Mouse (Mus musculus): Measurements from ENCODE around the gene Tmod1.

The Tmod1 gene

DNA sequence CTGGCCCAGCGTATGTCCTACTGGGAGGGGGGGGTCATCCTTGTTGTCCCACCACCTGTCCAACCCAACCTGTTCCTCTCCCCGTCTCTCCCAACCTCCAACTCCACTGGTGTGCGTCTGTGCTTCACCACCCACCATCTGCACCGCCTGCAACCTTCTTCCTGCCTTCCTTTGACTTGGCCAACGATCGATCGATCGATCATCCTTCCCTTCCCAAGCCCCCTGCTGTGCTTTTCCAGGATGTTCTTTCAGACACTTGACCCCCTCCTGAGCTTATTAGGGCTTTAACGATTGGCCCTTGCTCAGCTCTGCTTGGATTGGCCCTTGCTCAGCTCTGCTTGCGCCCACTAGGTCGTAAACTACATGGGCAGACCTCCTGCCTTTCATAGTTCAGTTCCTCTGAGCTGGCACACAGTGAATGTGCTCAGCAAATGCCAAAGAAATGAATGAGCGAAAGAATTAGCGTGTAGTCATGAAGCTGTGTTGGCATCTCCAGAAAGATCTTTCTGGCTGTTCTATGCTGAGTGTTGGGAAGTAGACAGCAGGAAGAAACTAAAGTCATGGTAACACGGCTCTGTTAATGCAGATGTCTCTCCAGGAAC lies 50.9 kb downstream of the Tmod1 start:
- DNase-seq (ENCODE audit: low read depth, low spot score) = no peak

DNA sequence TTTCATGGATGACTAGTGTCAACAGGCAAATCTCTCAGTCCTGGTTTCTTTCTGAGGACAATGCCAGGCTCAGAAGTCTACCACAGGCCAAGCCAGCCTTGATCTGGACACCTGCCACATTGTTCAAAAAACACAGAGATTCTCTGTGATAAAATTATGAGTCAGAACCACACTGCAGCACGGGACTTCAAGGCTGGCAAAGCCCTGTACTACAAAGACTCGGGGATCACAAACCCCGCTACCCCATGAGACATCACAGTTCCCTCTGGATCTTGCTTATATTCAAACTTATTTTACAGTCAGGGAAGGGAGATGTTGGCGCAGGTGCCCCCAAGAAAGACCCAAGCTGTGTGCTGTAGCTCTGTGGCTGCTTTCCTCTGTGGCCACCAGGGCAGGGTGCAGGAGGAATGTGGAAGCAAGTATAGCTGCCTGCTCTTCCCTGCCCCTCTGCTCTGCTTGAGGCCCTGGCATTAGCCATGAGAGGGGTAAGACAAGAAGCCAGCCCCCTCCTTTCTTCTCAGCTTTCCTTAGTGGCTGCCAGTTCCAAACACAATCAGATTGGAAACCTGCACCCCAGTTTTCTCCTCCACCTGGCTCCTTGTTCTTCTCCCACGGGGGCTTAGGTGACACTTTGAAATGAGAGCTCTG lies 53.8 kb downstream of the Tmod1 start:
- no peak for DNase-seq (ENCODE audit: low read depth, low spot score)

DNA sequence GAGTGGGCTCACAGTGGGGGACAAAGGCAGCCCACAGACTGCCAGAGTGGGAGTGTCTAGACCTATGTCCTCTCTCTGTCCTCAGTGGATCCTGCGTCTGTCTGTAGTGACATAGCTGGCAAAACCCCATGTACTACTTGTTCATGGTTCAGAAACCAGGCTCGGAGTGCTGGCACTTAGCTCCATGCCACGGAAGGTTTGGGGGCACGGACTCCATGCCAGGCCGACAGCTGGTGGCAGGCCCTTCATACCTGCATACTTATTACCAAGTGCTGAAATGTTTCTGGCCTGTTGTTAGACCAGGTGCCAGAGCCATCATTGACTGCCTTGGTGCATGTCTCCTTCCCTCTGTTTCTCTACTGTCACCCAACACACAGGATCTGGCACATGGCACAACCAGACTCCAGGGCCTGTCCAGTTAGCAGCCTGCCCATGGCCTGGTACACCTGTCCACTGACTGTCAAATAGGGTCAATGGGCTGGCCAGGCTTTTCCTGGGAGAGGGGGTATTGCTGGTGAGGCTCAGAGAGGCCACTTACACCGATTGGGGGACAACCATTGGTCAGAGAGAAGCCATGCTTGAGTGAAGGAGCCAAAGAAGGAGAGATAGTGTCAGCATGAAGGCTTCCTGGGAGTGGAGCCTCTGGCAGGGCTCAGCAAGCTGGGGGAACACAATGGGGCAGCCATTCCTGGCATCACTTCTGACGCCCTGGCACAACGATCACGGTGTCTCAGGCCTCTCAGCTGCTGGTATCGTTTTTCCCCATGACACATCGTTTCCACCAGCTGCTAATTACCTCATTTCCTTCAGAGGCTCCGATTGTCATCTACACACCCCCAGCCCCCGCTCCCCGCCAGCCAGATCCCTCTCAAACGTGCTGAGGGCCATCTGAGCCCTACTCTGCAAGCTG lies 56.4 kb downstream of the Tmod1 start:
- no peak for DNase-seq (ENCODE audit: low read depth, low spot score)

DNA sequence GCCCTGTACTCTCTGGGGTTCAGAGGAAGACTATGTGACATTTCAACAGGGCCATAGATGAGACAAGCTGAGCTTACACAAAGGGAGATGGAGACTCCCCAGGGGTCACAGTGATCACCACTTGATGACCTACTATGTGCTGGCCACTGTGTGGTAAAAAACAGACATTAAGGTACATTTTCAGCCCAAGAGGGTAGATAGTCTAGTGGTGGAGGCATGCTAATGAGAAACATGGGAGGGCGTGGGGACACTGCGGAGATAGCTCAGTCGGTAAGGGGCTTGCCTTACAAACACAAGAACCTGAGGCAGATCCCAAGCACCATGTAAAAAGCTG lies 57.1 kb downstream of the Tmod1 start:
- DNase-seq (ENCODE audit: low read depth, low spot score) = no peak

DNA sequence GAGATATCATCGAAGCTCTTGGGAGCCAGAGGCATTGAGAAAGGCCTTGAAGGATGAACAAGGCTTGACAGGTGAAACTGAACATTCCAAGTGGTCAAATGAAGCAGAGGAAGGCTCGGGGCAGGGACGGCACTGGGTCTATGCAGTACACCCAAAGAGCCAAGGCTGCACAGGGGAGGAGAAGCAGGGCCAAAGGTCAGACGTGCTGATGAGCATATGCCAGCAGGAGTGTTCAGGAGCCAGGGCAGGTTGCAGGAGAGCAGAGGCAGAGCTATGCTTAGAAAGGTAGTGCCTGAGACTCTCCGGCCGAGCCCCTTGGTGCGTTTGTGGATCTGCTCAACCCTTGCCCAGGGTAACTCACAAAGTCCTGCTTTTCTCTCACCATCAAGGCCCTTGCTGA lies 57.8 kb downstream of the Tmod1 start:
- DNase-seq (ENCODE audit: low read depth, low spot score) = no peak

DNA sequence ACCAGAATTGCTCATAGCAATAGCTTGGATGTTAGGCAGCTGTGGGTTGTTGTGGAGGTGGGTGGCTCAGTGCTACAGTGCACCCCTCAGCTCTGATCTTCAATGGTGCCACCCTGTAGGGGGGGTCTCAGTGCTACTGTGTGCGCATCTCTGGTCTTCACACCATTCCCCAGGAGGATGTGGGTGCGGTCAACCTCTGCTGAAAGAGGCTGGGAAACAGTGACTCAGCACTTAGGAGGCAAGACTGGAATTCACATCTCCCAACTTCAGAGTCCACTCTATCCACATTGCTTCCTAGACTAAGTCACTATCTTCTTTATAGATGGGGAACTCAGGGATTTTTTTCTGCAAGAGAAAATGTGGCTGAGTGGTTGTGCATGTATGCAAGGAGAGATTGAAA lies 58.9 kb downstream of the Tmod1 start:
- DNase-seq (ENCODE audit: low read depth, low spot score) = no peak

DNA sequence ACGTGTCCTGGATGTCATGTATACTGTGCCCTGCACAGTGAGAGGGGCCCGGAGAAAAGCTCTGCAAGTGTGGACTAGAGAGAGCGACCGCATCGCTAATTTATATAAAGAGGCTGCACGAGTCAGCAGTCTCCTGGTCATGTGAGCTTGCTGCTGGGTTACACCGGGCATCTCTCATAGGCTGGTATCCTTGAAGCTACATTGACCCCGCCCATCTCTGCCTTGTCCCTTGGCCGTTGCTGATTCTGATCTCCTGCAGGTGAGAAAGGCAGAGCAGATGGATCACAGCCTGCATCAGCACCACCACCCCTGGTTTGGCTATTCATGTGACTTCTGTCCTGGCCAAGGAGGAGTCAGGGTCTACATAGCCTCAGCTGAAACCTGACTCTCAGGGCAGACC lies 60.4 kb downstream of the Tmod1 start:
- no peak for DNase-seq (ENCODE audit: low read depth, low spot score)

DNA sequence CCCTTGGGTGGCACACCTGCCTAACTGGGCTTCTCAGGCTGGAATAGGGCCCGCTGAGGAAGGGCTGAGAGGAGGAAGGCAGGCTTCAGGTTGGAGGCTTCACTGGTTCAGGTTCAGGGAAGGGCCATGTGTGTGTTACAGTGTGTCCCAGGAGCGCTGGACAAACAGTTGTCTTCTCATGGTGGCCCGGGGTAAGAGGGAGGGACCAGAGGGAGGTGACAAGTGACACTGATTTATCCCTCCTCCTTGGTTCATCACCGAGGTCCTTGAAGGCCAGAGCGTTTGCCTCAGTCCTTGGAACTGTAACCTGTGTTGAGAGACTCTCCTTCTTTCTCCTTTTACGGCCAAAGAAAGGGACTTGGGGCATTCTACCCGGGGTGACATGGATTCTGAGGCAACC lies 61.8 kb downstream of the Tmod1 start:
- no peak for DNase-seq (ENCODE audit: low read depth, low spot score)

DNA sequence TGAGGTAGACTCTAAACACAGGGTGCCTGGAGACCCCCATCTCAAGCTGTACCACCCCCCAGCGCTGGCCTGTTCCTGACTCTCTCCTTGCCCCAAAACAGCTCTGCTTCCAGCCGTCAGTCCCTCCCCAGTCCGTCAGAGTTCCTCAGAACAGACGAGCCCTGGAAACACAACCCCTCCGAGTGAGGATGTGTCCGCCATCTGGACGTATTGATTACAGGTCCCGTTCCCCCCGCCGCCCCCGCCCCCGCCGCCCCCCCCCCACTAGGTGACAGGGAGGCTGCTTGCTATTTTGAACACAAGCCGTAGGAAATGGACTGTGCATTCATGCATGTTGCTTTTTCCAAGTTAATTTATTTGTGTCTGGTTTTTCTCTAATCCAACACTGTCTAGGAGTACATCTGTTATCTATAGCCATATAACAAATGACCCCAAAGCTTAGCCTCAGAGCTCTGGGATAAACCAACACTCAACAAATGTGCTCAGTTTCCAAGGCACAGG lies 62.5 kb downstream of the Tmod1 start:
- no peak for DNase-seq (ENCODE audit: low read depth, low spot score)

DNA sequence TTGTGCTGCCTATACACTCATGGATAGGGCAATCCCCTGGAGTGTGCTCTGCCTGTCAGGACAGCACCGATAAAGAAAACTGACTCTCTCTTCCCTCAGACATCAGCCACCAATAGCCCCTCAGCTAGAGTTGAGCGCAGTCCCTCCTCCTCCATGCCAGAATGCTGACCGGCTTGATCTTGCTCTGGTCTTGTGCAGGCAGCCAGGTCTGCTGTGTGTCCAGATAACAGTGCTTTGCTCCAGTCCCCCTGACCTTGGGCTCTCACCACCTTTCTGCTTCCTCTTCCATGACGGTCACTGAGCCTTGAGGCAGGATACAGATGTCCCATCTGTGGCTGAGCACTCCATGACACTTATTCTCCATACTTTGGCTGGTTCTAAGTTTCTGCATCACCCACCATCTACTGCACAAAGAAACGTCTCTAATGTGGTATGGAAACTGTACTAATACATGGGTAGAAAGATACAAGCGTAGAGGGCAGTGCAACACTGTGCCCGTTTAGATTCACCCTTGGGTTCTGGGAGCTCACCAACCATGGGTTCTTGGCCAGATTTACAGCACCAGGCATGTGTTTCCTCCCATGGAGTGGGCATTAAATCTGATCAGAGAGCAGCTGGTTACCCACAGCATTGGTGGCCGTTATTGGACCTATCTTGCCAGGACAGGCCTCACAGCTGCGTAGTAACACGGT lies 63.5 kb downstream of the Tmod1 start:
- DNase-seq (ENCODE audit: low read depth, low spot score) = no peak

DNA sequence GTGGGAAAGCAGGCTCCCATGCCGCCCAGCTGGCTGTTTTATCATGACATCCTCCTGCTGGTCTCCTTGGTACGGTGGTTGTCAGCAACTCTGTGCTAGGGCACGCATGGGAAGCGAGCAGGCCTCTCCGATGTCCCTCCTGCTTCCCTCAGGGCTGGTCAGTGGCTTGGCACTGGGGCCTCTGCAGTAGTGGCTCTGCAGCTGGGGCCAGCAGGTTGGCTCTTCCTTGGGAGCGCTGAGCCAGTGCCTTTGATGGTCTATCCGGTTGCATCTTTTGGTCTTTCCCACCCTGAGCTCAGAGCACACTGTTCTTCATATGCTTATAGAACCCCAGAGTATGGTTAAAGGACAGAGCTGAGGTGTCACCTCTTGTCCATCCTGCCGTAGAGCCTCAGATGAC lies 71.3 kb downstream of the Tmod1 start:
- no peak for DNase-seq (ENCODE audit: low read depth, low spot score)

DNA sequence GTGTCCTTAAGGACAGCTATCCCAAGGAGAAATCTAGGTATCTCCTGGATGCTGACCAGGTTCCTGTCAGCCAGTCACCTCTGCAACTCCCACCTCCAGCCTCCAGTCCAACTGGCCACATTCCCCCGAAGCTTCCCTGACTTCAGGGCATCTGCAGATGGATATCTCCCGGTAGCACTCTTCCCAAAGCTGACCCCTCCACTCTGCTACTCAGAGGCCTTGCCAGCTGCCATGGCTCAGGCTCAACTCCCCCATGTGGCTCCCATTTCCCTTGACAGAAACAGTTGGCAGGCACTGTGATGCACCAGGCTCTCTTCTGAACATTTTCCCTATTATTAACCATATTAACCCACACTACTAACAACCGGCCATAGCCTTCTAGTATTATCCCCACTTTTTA lies 72.6 kb downstream of the Tmod1 start:
- no peak for DNase-seq (ENCODE audit: low read depth, low spot score)

DNA sequence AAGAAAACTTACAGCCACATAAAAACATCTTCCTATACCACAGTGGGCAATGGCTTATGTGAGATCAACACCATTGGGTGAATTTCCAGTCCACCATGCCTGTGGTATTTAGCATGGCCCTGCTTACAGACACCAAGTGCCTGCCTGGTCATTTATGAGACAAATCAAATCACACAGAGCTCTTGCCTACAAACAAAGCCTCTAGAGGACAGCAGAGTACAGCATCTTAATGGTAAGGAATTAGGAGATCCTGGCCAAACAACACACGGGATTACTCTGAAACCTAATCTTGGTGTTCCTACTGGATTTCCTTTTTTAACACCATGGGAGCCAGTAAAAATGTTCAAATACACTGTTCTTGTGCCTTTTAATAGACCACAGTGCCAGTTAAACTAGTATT lies 76.6 kb downstream of the Tmod1 start:
- DNase-seq (ENCODE audit: low read depth, low spot score) = no peak

DNA sequence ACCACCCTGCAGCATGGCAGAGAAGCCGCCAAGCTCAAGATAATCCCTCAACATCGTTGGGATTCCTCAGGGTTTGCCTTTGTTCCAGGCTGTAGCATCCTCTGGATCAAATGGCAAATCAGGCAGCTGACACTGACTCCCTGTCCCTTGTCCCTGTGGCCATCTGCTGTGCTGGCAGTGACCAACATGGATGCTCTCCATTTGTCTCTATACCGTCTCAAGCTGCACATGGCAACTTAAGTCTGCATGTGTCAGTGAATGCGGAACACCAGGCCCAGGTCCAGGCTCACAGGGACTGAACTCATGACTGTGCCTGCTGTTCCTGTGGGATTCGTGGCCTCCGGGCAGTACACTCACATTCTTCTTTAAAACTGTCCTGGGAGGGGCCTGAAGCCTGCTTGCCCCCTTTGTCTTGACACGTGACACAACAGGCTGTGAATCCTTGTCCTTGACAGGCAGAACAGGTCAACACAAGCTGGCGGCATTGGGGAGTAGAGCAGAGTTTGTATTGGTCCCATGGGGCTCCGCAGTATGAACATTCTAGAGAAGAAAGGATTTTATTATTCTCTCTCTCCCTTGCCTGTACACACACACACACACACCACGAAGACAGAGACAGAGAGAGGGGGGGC lies 77.9 kb downstream of the Tmod1 start:
- no peak for DNase-seq (ENCODE audit: low read depth, low spot score)

DNA sequence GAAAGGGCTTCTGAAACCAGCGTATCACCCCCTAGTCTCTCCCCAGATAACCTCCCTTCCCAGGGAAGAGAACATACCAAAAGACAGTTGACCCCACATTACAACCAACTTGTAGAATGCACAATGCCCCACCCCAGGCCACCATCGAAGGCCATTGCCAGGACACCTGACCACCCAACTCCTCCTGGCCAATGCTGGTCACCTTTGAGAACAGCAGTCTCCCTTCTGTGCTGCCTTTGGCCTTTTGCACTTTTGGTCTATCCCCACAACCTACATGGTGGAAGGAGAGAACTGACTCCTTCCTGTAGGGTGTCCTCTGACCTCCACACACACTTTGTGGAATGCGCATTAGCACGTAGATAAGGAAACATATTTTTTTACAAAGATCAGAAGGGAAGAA lies 78.8 kb downstream of the Tmod1 start:
- no peak for DNase-seq (ENCODE audit: low read depth, low spot score)

DNA sequence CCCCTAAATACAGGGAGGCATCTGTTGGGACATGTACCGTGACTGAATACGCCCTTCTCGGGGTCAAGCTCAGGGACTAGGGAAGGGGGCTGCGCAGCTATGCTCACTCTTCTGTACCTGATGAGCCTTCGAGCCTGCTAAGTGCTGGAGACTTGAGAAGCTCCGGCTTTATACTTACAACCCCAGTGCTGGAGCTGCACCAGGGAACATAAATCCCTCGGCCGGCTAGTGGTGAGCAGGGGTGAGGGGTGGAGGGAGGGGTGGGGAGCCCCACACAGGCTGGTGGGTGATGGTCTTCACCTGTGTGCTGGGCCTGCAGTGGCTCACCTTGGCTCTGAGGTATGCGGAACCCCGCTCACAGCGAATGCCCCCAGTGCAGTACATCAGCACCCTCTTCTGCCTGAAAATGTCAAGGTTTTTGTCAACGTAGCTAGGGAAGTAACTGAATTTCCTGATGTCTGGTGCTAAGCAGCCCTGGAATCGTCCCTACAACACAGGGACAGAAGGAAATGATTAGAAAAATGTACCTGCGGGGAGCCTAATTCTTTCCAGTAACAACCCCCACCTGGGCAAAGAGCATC lies 80.9 kb downstream of the Tmod1 start:
- no peak for DNase-seq (ENCODE audit: low read depth, low spot score)

DNA sequence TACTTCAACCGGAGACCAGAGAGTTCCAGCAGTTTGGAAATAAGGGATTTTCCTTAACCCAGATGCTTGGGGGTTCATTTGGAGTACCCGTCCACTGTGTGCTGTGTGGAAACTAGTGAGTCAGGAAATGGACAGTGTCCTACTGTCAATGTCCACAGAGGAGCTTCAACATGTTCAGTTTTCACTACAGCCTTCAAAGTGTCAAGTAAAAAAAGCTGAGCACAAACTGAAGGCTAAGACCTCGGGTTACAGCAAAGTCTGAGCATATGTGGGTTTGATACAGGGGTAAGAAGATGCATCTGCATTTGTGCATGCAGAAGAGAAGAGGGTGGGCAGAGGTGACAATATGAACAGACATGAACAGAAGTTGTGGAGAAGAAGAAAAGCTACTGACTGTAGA lies 82.0 kb downstream of the Tmod1 start:
- DNase-seq (ENCODE audit: low read depth, low spot score) = no peak

DNA sequence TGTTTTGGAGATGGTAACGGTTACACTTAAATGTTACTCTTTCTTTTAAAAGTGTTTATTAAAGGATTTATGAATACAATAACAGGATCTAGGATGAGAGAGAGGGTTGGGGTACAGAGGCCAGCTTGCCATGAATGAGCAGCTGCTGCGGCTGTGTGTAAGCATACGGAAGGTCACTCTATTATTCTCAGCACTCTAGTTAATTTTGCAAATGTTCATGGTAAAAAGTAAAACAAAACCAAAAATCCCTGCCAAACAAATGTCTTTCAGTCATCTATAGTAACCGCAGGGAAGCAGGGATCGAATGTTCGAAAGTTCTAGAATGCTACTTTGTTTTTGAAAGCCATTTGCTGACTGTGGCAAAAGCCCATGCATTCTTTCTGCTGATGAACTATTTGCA lies 84.6 kb downstream of the Tmod1 start:
- DNase-seq (ENCODE audit: low read depth, low spot score) = no peak

DNA sequence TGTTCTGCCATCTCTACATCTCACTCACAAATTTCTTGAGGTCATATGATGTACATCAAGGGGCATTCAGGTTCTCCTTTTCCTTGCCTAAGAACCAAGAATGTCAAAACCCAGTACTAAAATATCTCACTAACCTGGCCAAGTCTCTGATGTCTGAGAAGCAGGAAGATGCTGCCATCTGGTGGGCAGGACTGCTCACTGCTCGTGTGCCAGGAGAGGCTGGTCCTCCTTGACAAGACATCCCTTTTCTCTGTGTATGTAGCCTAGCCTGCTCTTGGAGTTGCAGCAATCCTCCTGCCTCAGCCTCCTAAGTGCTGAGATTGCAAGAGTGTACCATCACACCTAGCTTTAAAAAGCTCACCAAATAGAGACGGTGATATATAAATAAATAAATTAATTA lies 87.8 kb downstream of the Tmod1 start:
- DNase-seq (ENCODE audit: low read depth, low spot score) = peak; percentile 59

DNA sequence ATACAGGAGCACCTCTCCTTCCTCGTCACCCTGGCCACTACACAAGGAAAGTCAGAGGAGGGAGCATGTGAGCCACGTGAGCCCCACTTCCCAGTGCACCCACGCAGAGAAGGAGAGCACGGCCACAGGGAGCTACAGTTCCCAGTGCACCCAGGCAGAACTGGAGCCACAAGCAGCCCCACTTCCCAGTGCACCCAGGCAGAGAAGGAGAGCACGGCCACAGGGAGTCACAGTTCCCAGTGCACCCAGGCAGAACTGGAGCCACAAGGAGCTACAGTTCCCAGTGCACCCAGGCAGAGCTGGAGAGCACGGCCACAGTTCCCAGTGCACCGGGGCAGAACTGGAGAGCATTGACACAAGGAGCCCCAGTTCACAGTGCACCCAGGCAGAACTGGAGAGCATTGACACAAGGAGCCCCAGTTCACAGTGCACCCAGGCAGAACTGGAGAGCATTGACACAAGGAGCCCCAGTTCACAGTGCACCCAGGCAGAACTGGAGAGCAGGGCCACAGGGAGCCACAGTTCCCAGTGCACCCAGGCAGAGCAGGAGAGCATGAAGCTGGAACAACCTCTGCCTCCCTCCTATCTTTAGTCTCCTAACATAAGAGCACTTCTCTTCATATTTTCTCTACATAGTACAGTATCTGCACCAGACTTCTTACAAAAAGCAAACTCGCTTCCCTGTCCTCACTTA lies 90.7 kb downstream of the Tmod1 start:
- DNase-seq (ENCODE audit: low read depth, low spot score) = no peak

DNA sequence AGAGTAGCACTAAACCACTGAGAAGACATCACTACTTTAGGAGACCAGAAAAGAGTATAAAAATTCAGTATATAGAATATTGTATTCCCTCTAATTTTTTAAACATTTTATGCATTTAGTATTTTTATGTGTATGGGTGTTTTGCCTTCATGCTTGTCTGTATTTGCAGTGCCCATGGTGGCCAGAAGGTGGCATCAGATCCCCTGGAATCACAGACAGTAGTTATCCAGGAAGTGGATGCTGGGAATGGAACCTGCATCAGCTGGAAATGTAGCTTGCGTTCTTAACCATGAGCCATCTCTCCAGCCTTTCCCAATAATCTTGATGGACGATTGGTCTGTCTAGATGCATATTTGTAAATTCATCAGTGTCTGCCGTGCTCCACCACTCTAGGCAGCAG lies 91.5 kb downstream of the Tmod1 start:
- DNase-seq (ENCODE audit: low read depth, low spot score) = peak; percentile 48
